Mouse (Mus musculus) forebrain, embryonic 14.5 days (tissue): ENCODE measurements at regions not wholly inside any gene's neighbourhood (a gene's known extent, or its start where the extent isn't known, plus 50 kb on each side); places are given as distances from the start of the nearest gene placed in this dataset.

ENCODE experiments used
- ATAC-seq: fragments of 200-750 bp; cut with Nextera tagmentation; 2 replicates; pipeline ENCODE4 v1.8.0; 2017; ENCODE audit warnings: mild to moderate bottlenecking, moderate library complexity
- DNase-seq: peaks from one replicate; pipeline ENCODE4 v3.0.0-alpha.2; 2015; ENCODE audit warnings: low spot score
- H3K27ac ChIP-seq: fragments of 300-500 bp; sonication (generic); 2 replicates; pipeline ENCODE4 v1.5.1; 2014; ENCODE audit warnings: low read depth, mild to moderate bottlenecking, control low read depth, low read length, moderate library complexity
- H3K27me3 ChIP-seq: fragments of 300-500 bp; sonication (generic); replicated peaks from 2 replicates; pipeline ENCODE4 v1.6.1; 2014; ENCODE audit warnings: low read length, control low read depth, mixed read lengths; ENCODE audit not compliant: control insufficient read depth, insufficient read depth
- H3K36me3 ChIP-seq: fragments of 300-500 bp; sonication (generic); 2 replicates; pipeline ENCODE4 v1.6.1; 2014; ENCODE audit warnings: low read length, control low read depth; ENCODE audit not compliant: control insufficient read depth, insufficient read depth
- H3K4me1 ChIP-seq: fragments of 300-500 bp; sonication (generic); 2 replicates; pipeline ENCODE4 v1.6.1; 2014; ENCODE audit warnings: antibody characterized with exemption, low read length, control low read depth; ENCODE audit not compliant: control insufficient read depth, insufficient read depth
- H3K4me2 ChIP-seq: fragments of 300-500 bp; sonication (generic); 2 replicates; pipeline ENCODE4 v1.6.1; 2014; ENCODE audit warnings: mild to moderate bottlenecking, control low read depth, low read length
- H3K4me3 ChIP-seq: fragments of 300-500 bp; sonication (generic); 2 replicates; pipeline ENCODE4 v1.5.1; 2014; ENCODE audit warnings: low read depth, low read length, control low read depth
- H3K9ac ChIP-seq: fragments of 300-500 bp; sonication (generic); 2 replicates; pipeline ENCODE4 v1.6.1; 2014; ENCODE audit warnings: mild to moderate bottlenecking, low read length, control low read depth, moderate library complexity
- H3K9me3 ChIP-seq: fragments of 300-500 bp; sonication (generic); replicated peaks from 2 replicates; pipeline ENCODE4 v1.6.1; 2016; ENCODE audit warnings: low read length, control low read depth, mixed read lengths; ENCODE audit not compliant: control insufficient read depth
- WGBS: fragments of 180-500 bp; shearing (Covaris S2); extraction: QIAGEN DNeasy Blood & Tissue Kit; methylation state at CpG from one replicate; pipeline ENCODE4 v1.1.7; 2014; 5-methylcytosine and 5-hydroxymethylcytosine counted together

DNA sequence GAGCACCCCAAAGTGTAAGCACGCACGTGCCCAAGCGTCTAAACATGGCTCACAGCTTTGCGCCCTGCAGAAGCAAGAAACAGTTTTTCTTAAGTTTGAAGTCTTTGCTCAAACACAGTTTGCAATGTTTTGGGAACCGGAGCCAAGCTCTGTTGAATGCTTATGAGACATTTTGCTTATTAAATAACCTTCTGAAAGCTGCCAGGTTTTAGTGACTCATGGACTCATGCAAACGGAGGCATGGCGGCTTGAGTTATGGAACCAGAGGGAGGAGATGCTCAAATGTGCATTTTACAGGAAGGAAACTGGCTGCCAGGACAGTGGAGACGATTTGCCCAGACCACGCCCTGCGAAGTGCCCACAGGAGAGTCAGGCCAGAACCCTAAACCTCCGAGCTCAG is 131.0 kb upstream of the Slc38a2 start:
- no peaks in the 10 kb centered on the region for H3K27me3 ChIP-seq
- WGBS, result 93% methylated on average over 11 of the region's 11 CpGs
- no peak overlapping the region for H3K4me3 ChIP-seq

DNA sequence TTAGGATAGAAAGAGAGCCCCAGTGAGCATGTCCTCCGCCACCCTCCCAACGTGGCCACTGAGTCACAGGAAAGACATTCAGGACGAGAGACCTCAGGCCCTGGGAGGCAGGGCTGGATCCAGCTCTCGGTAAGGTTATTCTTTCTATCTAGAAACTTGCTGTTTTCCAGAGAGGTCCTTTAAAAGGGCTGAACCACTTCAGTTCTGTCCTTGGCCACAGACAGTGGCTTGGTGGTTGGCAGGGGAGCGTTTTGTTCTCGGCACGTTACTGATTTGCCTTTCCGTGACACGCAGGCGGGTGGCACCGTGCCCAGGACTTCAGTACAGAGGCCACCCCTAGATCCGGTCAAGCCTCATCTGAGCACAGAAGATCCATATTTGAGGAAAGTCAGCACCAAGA is 130.4 kb upstream of the Slc38a2 start:
- Histone ChIP-seq H3K9ac (no peak overlapping the region), H3K4me3 (no peak overlapping the region), H3K9me3 (no peaks in the 10 kb centered on the region), H3K27me3 (no peaks in the 10 kb centered on the region), H3K4me1 (no peaks in the 10 kb centered on the region), H3K36me3 (no peaks in the 10 kb centered on the region), H3K4me2 (no peak overlapping the region), H3K27ac (no peak overlapping the region)
- no peak for DNase-seq
- WGBS, result 91% methylated on average over 12 of the region's 12 CpGs
- no peak for ATAC-seq

More for the DNA sequence above, 131.0 kb upstream of the Slc38a2 start:
- H3K36me3 ChIP-seq, result no peaks in the 10 kb centered on the region
- H3K4me2 ChIP-seq, result no peak overlapping the region
- no peak overlapping the region for H3K27ac ChIP-seq
- DNase-seq, result no peak
- H3K9ac ChIP-seq, result no peak overlapping the region
- H3K4me1 ChIP-seq, result no peaks in the 10 kb centered on the region
- no peaks in the 10 kb centered on the region for H3K9me3 ChIP-seq
- no peak for ATAC-seq

DNA sequence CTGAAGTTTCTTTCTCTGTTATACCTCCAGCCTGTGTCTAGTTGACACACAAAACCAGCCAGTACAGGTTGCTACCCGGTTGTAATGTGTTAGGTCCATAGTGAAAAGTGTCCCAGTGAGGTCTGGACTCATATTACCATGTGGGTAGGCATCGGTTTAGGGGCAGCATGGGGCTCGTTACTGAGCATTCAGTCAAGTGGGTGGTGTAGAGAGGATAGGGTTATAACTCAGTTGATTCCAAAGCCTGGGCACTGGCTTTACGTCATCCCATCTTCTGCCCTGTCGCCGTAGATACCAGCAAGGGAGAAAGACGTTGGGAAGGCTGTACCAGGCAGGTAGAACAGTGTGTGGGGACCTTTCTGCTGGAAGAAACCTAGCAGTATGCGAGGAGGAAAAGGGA is 129.2 kb upstream of the Slc38a2 start:
- H3K27ac ChIP-seq, result no peak overlapping the region
- ATAC-seq, result no peak
- 85% methylated on average over 8 of the region's 8 CpGs for WGBS
- no peaks in the 10 kb centered on the region for H3K9me3 ChIP-seq
- H3K4me3 ChIP-seq, result no peak overlapping the region
- no peak overlapping the region for H3K9ac ChIP-seq
- H3K27me3 ChIP-seq, result no peaks in the 10 kb centered on the region
- H3K36me3 ChIP-seq, result no peaks in the 10 kb centered on the region
- no peak overlapping the region for H3K4me2 ChIP-seq
- DNase-seq, result no peak
- H3K4me1 ChIP-seq, result no peaks in the 10 kb centered on the region

DNA sequence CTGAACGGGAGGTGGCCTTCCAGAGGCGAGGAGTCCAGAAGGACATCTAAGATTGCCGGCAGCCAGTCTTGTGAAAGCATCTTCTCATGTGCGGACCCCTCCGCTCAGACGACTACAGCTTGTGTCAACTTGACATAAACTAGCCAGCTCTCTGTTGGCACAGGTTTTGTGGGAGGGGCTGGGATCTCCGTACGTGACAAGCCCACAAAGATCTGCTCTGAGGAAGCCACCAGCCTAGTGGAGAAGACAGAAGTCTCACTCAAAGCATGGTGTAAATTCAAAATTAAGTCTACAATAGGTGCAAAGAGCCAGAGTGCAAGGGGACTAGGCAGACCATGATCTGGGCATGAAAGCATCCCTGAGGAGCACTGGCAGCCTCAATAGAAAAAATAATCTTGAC is 128.4 kb upstream of the Slc38a2 start:
- Histone ChIP-seq H3K9ac (no peak overlapping the region), H3K27me3 (no peaks in the 10 kb centered on the region), H3K9me3 (no peaks in the 10 kb centered on the region), H3K27ac (no peak overlapping the region), H3K4me1 (no peaks in the 10 kb centered on the region), H3K4me2 (no peak overlapping the region), H3K36me3 (no peaks in the 10 kb centered on the region), H3K4me3 (no peak overlapping the region)
- WGBS, result 92% methylated on average over 8 of the region's 8 CpGs
- DNase-seq (no peak), ATAC-seq (no peak)

DNA sequence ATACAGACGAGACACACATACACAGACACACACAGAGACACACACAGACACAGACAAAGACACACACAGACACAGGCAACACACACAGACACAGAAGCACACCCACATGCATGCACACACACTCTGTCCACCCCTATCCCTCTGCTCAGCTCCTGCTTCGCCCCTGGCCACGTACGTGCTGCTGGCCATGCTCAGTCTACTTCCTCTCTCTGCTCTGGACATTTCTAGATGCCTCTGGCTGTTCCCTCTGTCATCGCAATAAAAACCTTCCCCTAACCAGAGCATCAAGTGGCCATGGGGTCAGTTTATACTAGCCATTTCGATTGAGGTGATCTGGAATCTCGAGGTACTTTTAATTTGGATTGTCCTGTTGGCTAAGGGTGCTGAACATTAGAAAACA is 118.9 kb upstream of the Slc38a2 start:
- no peaks in the 10 kb centered on the region for H3K4me1 ChIP-seq
- no peaks in the 10 kb centered on the region for H3K27me3 ChIP-seq
- no peak overlapping the region for H3K27ac ChIP-seq
- H3K9ac ChIP-seq, result no peak overlapping the region
- H3K4me2 ChIP-seq, result no peak overlapping the region
- no peaks in the 10 kb centered on the region for H3K36me3 ChIP-seq
- no peaks in the 10 kb centered on the region for H3K9me3 ChIP-seq
- H3K4me3 ChIP-seq, result no peak overlapping the region
- no peak for DNase-seq
- ATAC-seq, result no peak
- 88% methylated on average over 7 of the region's 7 CpGs for WGBS

DNA sequence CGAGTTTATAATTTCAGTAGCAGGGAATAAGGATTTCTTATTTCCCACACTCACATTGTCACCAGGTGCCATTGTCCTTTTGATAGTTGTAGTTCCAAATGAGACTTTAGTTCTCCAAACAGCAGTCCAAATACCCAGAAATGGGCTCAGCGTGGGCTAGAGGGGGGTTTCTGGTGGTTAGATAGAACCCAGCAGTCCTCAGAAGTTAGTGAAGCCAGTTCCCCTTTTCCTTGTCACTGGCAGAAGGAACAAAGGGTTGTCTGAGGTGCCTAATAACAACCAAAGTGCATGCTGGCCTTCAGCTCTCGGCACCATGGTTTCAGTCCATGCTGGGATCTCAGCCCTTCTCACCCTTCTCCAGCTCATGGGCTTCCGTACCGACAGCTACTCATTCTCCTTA is 118.1 kb upstream of the Slc38a2 start:
- H3K27ac ChIP-seq, result no peak overlapping the region
- no peaks in the 10 kb centered on the region for H3K4me1 ChIP-seq
- no peaks in the 10 kb centered on the region for H3K27me3 ChIP-seq
- no peaks in the 10 kb centered on the region; the same call in 1 of the 2 replicates for H3K9me3 ChIP-seq
- H3K4me2 ChIP-seq, result no peak overlapping the region
- H3K36me3 ChIP-seq, result no peaks in the 10 kb centered on the region
- WGBS, result 86% methylated on average over 5 of the region's 5 CpGs
- ATAC-seq (no peak), DNase-seq (no peak)
- H3K4me3 ChIP-seq, result no peak overlapping the region
- no peak overlapping the region for H3K9ac ChIP-seq

DNA sequence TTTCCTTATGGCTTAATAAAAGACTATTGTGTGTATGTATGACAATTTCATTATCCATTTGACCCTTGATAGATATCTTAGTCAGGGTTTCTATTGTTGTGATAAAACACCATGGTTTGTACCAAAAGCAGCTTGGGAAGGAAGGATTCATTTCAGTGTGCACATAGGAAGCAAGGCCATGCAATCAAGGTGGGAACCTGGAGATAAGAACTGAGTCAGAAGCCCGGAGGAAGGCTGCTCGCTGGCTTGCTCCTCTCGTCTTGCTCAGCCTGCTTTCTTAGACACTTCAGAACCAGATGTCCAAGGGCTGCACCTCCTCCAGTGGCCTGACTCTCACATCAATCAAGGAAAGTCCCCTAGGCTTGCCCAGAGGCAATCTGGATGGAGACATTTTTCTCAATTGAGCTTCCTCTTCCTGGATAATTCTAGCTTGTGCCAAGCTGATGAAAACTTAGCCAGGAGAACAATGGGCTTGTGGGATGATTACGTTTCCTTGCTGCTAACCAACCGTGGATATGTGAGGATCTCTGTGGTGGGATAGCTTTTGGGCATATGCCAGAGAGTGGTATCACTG is 117.6 kb upstream of the Slc38a2 start:
- H3K4me2 ChIP-seq, result no peak overlapping the region
- H3K27ac ChIP-seq, result no peak overlapping the region
- DNase-seq, result no peak
- no peak for ATAC-seq
- 82% methylated on average over 5 of the region's 5 CpGs for WGBS
- no peak overlapping the region for H3K4me3 ChIP-seq
- H3K9me3 ChIP-seq, result no peaks in the 10 kb centered on the region; the same call in 1 of the 2 replicates
- H3K9ac ChIP-seq, result no peak overlapping the region
- no peaks in the 10 kb centered on the region for H3K36me3 ChIP-seq
- no peaks in the 10 kb centered on the region for H3K27me3 ChIP-seq
- H3K4me1 ChIP-seq, result no peaks in the 10 kb centered on the region

DNA sequence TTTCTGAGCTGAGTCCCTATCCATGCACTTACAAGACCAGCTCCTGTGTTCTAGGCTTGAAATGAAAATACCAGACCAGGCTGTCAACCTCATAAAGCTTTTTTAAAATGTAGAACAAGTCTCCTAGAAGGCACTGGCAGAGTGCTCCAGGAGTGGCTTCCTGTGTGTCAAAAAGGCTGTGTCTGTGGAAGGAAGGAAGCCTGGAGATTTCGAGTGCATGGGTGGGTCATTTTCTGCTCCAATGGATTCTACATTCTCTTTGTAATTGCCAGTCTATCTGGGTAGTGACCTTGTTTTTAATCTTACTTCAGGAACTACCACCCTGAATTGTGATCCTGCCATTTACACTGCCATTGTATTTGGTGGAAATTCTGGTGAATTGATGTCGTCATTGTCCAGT is 113.9 kb upstream of the Slc38a2 start:
- Histone ChIP-seq H3K36me3 (no peaks in the 10 kb centered on the region), H3K4me3 (no peak overlapping the region), H3K4me2 (no peak overlapping the region), H3K9me3 (peaks cover 4% of the 10 kb centered on the region; the same call in 1 of the 2 replicates), H3K27ac (no peak overlapping the region), H3K9ac (no peak overlapping the region), H3K4me1 (no peaks in the 10 kb centered on the region), H3K27me3 (no peaks in the 10 kb centered on the region)
- ATAC-seq (no peak), DNase-seq (no peak)
- 71% methylated on average over 2 of the region's 2 CpGs for WGBS

DNA sequence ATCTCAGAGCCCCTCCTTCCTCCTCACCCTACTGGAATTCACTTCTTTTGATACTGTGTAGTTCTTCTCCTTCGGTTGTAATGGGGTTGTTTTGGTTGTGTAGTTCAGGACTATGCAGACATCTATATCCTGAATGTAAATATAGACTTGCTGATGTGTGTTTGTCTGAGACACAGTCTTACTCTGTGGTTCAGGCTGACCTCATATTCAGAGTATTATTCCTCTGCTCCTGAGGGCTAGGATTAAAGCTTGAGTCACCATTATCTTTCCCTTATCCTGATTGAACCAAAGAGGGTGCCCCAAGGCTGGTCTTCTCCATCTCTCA is 103.2 kb upstream of the Slc38a2 start:
- Histone ChIP-seq H3K4me1 (no peaks in the 10 kb centered on the region), H3K36me3 (no peaks in the 10 kb centered on the region), H3K9me3 (no peaks in the 10 kb centered on the region), H3K27me3 (no peaks in the 10 kb centered on the region), H3K27ac (no peak overlapping the region), H3K4me2 (no peak overlapping the region), H3K9ac (no peak overlapping the region), H3K4me3 (no peak overlapping the region)
- ATAC-seq (no peak), DNase-seq (no peak)
- WGBS, result 87% methylated on average over 1 of the region's 1 CpGs
